Mouse (Mus musculus) retina, embryonic 14.5 days (tissue): Measurements from ENCODE around the gene Zfp384.
A peak's percentile ranks its signal among the peaks of the same experiment; 100 is the strongest.

Experiments used
- DNase-seq: peaks from one replicate; pipeline ENCODE4 v3.0.0-alpha.2; 2015; ENCODE audit warnings: low spot score

Zfp384 gene

DNA sequence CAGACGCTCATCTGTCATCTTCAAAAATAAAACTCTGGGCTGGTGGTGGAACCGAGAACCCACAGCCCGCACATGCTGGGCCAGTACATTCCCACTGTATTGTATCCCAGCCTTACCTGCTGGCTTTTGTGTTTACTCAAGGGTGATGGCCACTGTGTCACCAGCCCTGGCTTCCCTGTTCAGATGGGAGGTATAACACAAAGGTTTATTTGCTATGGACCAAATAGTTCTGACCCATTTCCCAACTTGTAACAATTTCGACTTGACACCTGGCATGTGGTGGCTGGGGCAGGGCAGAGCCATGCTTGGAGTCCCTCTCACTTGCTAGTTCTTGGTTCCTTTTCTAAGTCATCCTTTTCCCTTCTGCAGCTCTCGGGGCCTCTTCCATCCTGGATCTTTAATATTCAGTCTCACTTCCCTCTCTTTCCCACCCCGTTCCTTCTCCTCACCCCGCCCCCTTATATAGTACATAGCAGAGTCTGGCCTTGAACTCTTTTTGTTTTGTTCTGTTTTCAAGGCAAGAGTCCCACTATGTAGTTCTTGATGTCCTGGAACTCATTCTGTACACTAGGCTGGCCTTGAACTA, 73.9 kb downstream of the Zfp384 start:
- no peak for DNase-seq

DNA sequence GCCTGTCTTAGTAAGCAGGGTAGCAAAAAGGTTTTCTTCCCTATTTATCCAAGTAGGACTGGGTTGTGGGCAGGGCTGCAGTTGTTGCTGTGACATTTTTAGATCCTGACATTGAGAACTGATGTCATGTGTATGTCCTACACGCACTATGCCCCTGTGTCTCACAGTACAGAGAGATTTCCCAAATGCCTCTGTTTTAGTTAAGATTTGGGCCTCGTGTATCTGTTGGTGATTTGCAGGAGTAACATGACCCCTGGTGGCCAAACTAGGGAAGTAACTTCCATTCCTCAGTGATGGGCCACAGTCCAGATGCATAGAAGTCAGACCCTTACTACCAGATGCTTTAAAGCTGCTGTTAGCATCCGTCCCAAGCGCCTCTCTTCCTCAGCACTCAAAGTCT, 75.5 kb downstream of the Zfp384 start:
- peak; percentile 85 for DNase-seq
